Mouse (Mus musculus) hindbrain, embryonic 13.5 days (tissue): Measurements from ENCODE around the gene Nhlh1. TPM values are rescaled to one million over a fixed set of nuclear protein-coding genes. Genes with fewer than 3 reads are reported as not detected.

Experiments
- ATAC-seq: fragments of 200-750 bp; cut with Nextera tagmentation; 2 replicates; pipeline ENCODE4 v1.8.0; 2017; ENCODE audit warnings: moderate TSS enrichment; ENCODE audit not compliant: low FRiP score
- H3K27ac ChIP-seq: fragments of 300-500 bp; sonication (generic); 2 replicates; pipeline ENCODE4 v1.5.1; 2015; ENCODE audit warnings: inconsistent platforms, mild to moderate bottlenecking, moderate library complexity
- H3K27me3 ChIP-seq: fragments of 300-500 bp; sonication (generic); 2 replicates; pipeline ENCODE4 v1.6.1; 2015; ENCODE audit warnings: mild to moderate bottlenecking, inconsistent platforms
- H3K36me3 ChIP-seq: fragments of 300-500 bp; sonication (generic); 2 replicates; pipeline ENCODE4 v1.6.1; 2015; ENCODE audit warnings: mild to moderate bottlenecking, inconsistent platforms
- H3K4me1 ChIP-seq: fragments of 300-500 bp; sonication (generic); replicated peaks from 2 replicates; pipeline ENCODE4 v1.6.1; 2015; ENCODE audit warnings: inconsistent platforms
- H3K4me2 ChIP-seq: fragments of 300-500 bp; sonication (generic); 2 replicates; pipeline ENCODE4 v1.6.1; 2015; ENCODE audit warnings: inconsistent platforms, mild to moderate bottlenecking, moderate library complexity
- H3K4me3 ChIP-seq: fragments of 300-500 bp; sonication (generic); 2 replicates; pipeline ENCODE4 v1.5.1; 2015; ENCODE audit warnings: mild to moderate bottlenecking, inconsistent platforms
- H3K9ac ChIP-seq: fragments of 300-500 bp; sonication (generic); 2 replicates; pipeline ENCODE4 v1.6.1; 2015; ENCODE audit warnings: mild to moderate bottlenecking, inconsistent platforms
- H3K9me3 ChIP-seq: fragments of 300-500 bp; sonication (generic); 2 replicates; pipeline ENCODE4 v1.6.1; 2016; ENCODE audit warnings: inconsistent platforms
- WGBS: fragments of 180-500 bp; shearing (Covaris S2); methylation state at CpG from one replicate; pipeline ENCODE4 v1.1.7; 2015; 5-methylcytosine and 5-hydroxymethylcytosine counted together
- polyA plus RNA-seq: library from polyadenylated mRNA; unstranded; fragments of >200 nt; fragmentation: Nextera tagmentation; extraction: Ambion mirVana; gene quantifications from 2 replicates; pipeline ENCODE4 v1.2.1, GENCODE M21; 2015

Gene Nhlh1
- polyA plus RNA-seq, 1 experiment from 2014 or later, result 9.8 TPM

- Histone ChIP-seq H3K27ac (0 out of 2 replicates have a peak overlapping the region, but pooled peaks have one; percentile 23), H3K4me2 (no peak overlapping the region), H3K4me3 (no peak overlapping the region), H3K27me3 (no peaks in the 10 kb centered on the region), H3K36me3 (peaks cover 75% of the 10 kb centered on the region), H3K4me1 (peaks cover 44% of the 10 kb centered on the region), H3K9me3 (no peaks in the 10 kb centered on the region), H3K9ac (0 out of 2 replicates have a peak overlapping the region, but pooled peaks have one; percentile 19)
- WGBS, result 69% methylated on average over 20 of the region's 20 CpGs
- ATAC-seq, result no peak
Observed at GRCm38 (mm10) chr1:172010042-172010824, 47.1 kb downstream of the Nhlh1 start.

DNA sequence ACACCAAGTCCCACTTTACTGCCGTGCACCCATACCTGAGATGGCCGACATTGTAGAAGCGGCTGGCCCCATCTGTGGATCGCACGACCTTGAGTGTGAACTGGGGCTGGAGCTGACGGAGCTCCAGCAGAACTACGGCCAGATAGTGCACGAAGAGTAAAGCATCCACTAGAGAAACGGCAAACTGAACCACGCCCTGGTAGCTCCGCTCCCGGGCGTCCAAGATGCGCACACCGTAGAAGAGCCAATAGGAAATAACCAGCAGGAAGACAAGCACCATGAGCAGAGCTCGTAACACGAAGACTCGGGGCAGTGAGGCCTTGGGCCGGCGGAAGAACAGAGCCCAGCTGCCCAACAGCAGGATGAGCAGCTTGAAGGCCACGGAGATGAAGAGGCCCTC is 48.0 kb downstream of the Nhlh1 start:
- Histone ChIP-seq H3K27me3 (no peaks in the 10 kb centered on the region), H3K9ac (no peak overlapping the region), H3K4me2 (no peak overlapping the region), H3K27ac (no peak overlapping the region), H3K4me1 (peaks cover 35% of the 10 kb centered on the region), H3K36me3 (peaks cover 83% of the 10 kb centered on the region), H3K4me3 (no peak overlapping the region), H3K9me3 (no peaks in the 10 kb centered on the region)
- no peak for ATAC-seq
- WGBS, result 96% methylated on average over 21 of the region's 21 CpGs

DNA sequence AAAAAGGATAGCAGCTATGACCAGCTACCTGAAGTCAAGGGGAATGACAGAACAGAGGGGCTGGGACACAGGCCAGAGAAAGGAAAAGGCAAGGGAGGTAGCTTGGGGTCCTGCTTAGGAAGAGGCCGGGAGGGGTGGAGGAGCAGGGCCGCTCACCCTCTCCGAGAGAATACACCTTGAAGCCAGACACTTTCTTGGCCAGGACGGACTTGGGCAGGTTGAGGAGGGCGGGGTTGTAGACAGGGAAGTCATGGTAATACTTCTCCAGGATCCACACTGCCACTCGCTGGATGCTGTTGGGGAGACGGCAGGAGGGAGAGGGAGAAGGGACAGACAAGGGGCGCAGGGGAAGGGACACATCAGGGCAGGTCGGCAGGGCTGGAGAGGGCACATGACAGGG is 49.0 kb downstream of the Nhlh1 start:
- Histone ChIP-seq H3K4me2 (no peak overlapping the region), H3K36me3 (peaks cover 94% of the 10 kb centered on the region), H3K9me3 (no peaks in the 10 kb centered on the region), H3K4me3 (no peak overlapping the region), H3K9ac (no peak overlapping the region), H3K27ac (no peak overlapping the region), H3K4me1 (peaks cover 25% of the 10 kb centered on the region), H3K27me3 (no peaks in the 10 kb centered on the region)
- 94% methylated on average over 9 of the region's 9 CpGs for WGBS
- ATAC-seq, result no peak

GRCm38 (mm10) chr1:172007761-172008160 is 49.6 kb downstream of the Nhlh1 start:
- Histone ChIP-seq H3K27me3 (no peaks in the 10 kb centered on the region), H3K27ac (no peak overlapping the region), H3K4me1 (peaks cover 19% of the 10 kb centered on the region), H3K9ac (no peak overlapping the region), H3K4me3 (no peak overlapping the region), H3K4me2 (no peak overlapping the region), H3K9me3 (no peaks in the 10 kb centered on the region), H3K36me3 (peaks cover 94% of the 10 kb centered on the region)
- ATAC-seq, result no peak
- 96% methylated on average over 21 of the region's 21 CpGs for WGBS

Other genes with a start within 250 kb of the Nhlh1 start
- 0.89 and 1.1 TPM in 2 replicates for gene Cd84, start 217.9 kb downstream of the Nhlh1 start, polyA plus RNA-seq
- gene Gm10521, start 161.9 kb downstream of the Nhlh1 start, polyA plus RNA-seq, result not detected in 2 replicates
- gene Slamf6, start 140.1 kb downstream of the Nhlh1 start, polyA plus RNA-seq, result not detected in 2 replicates
- gene Vangl2, start 29.1 kb downstream of the Nhlh1 start, polyA plus RNA-seq, result 49.4 and 52.1 TPM in 2 replicates
- gene Copa, start 25.0 kb upstream of the Nhlh1 start, polyA plus RNA-seq, result 186 and 190 TPM in 2 replicates
- 118 and 128 TPM in 2 replicates for gene Ncstn, start 25.2 kb upstream of the Nhlh1 start, polyA plus RNA-seq
- gene Pex19, start 69.2 kb upstream of the Nhlh1 start, polyA plus RNA-seq, result 163 and 168 TPM in 2 replicates
- gene Dcaf8, start 90.5 kb upstream of the Nhlh1 start, polyA plus RNA-seq, result 100 and 107 TPM in 2 replicates
- gene Pea15a, start 149.2 kb upstream of the Nhlh1 start, polyA plus RNA-seq, result 400 and 410 TPM in 2 replicates
- gene Casq1, start 162.3 kb upstream of the Nhlh1 start, polyA plus RNA-seq, result 2.3 and 2.4 TPM in 2 replicates
- 0.06 TPM in 1 of 2 replicates, not detected in the other for gene Atp1a4, start 200.8 kb upstream of the Nhlh1 start, polyA plus RNA-seq
- gene Igsf8, start 204.1 kb upstream of the Nhlh1 start, polyA plus RNA-seq, result 104 and 112 TPM in 2 replicates
- gene Atp1a2, start 240.5 kb upstream of the Nhlh1 start, polyA plus RNA-seq, result 41.5 and 42.3 TPM in 2 replicates